10 mouse cellular contexts compared by ENCODE assay signal in genomic region chr4:97635296-97635755, GRCm38 (mm10).
A peak's percentile ranks its signal among the peaks of the same experiment; 100 is the strongest.
DNase-seq lines count a peak whose midpoint lies in the region; ATAC-seq lines count a peak whose summit lies in the region.
"Had no signal": no experiment of that assay in that cellular context is flagged by ENCODE, and none has a peak within 500 bp of the region (broad histone marks: within the 10 kb centered on the region; RNA-seq: fewer than 3 reads in every experiment).

No protein-coding gene starts in this region.

- WGBS in kidney, embryonic 15.5 days, result 37% methylated on average over 6 of the region's 6 CpGs
- WGBS in embryonic facial prominence, embryonic 13.5 days, result 12% methylated on average over 6 of the region's 6 CpGs
- 14% methylated on average over 6 of the region's 6 CpGs for WGBS in hindbrain, embryonic 12.5 days
- WGBS in midbrain, embryonic 14.5 days, result 27% methylated on average over 6 of the region's 6 CpGs
- WGBS in liver, embryonic 12.5 days (ENCODE audit: insufficient replicate concordance), result 59% methylated on average over 6 of the region's 6 CpGs

- peaks cover 7% of the 10 kb centered on the region; the same call in 1 of the 2 replicates for H3K4me1 ChIP-seq in kidney, embryonic 15.5 days
- H3K4me1 ChIP-seq in embryonic facial prominence, embryonic 13.5 days, result peaks cover 29% of the 10 kb centered on the region
- peaks cover 19% of the 10 kb centered on the region for H3K4me1 ChIP-seq in hindbrain, embryonic 12.5 days
- peaks cover 11% of the 10 kb centered on the region; the same call in 1 of the 2 replicates for H3K4me1 ChIP-seq in midbrain, embryonic 14.5 days (ENCODE audit: control insufficient read depth, insufficient read depth, low read length)
- peaks cover 3% of the 10 kb centered on the region; the same call in 1 of the 2 replicates for H3K4me1 ChIP-seq in liver, embryonic 12.5 days

- H3K36me3 ChIP-seq in kidney, embryonic 15.5 days, result no peaks in the 10 kb centered on the region
- H3K36me3 ChIP-seq in embryonic facial prominence, embryonic 13.5 days, result no peaks in the 10 kb centered on the region
- H3K36me3 ChIP-seq in hindbrain, embryonic 12.5 days, result no peaks in the 10 kb centered on the region
- H3K36me3 ChIP-seq in midbrain, embryonic 14.5 days (ENCODE audit: control insufficient read depth, insufficient read depth, low read length), result no peaks in the 10 kb centered on the region
- H3K36me3 ChIP-seq in liver, embryonic 12.5 days, result no peaks in the 10 kb centered on the region

- H3K27me3 ChIP-seq in kidney, embryonic 15.5 days, result no peaks in the 10 kb centered on the region
- H3K27me3 ChIP-seq in embryonic facial prominence, embryonic 13.5 days, result no peaks in the 10 kb centered on the region
- H3K27me3 ChIP-seq in hindbrain, embryonic 12.5 days, result no peaks in the 10 kb centered on the region
- H3K27me3 ChIP-seq in midbrain, embryonic 14.5 days (ENCODE audit: control insufficient read depth, insufficient read depth, low read length), result no peaks in the 10 kb centered on the region
- 0 out of 2 replicates have a peak, but pooled peaks cover 5% of the 10 kb centered on the region for H3K27me3 ChIP-seq in liver, embryonic 12.5 days (replicated peaks)
- H3K27me3 ChIP-seq: Patski had no signal

- ATAC-seq in kidney, embryonic 15.5 days (replicated peaks; ENCODE audit: low FRiP score), result 0 out of 2 replicates have a peak, but pooled peaks have one; percentile 29
- ATAC-seq in embryonic facial prominence, embryonic 13.5 days (ENCODE audit: insufficient number of reproducible peaks, insufficient read depth, low FRiP score, low TSS enrichment, low read depth), result 0 out of 2 replicates have a peak, but pooled peaks have one; percentile 15
- ATAC-seq in hindbrain, embryonic 12.5 days (ENCODE audit: low FRiP score), result peak; percentile 74
- ATAC-seq in midbrain, embryonic 14.5 days (ENCODE audit: low FRiP score, low TSS enrichment), result 0 out of 2 replicates have a peak, but pooled peaks have one; percentile 34
- ATAC-seq in liver, embryonic 12.5 days, result no peak
- ATAC-seq: inflammation-experienced regulatory T-cells, adult 6 months; Patski had no signal

- no peak overlapping the region for H3K4me2 ChIP-seq in kidney, embryonic 15.5 days
- H3K4me2 ChIP-seq in embryonic facial prominence, embryonic 13.5 days, result no peak overlapping the region
- no peak overlapping the region for H3K4me2 ChIP-seq in hindbrain, embryonic 12.5 days (replicated peaks)
- H3K4me2 ChIP-seq in midbrain, embryonic 14.5 days (ENCODE audit: low read length), result no peak overlapping the region
- no peak overlapping the region for H3K4me2 ChIP-seq in liver, embryonic 12.5 days

- no peak overlapping the region for H3K9ac ChIP-seq in kidney, embryonic 15.5 days
- H3K9ac ChIP-seq in embryonic facial prominence, embryonic 13.5 days, result no peak overlapping the region
- no peak overlapping the region for H3K9ac ChIP-seq in hindbrain, embryonic 12.5 days
- no peak overlapping the region for H3K9ac ChIP-seq in midbrain, embryonic 14.5 days (replicated peaks; ENCODE audit: low read length)
- no peak overlapping the region for H3K9ac ChIP-seq in liver, embryonic 12.5 days

- no peak overlapping the region for H3K4me3 ChIP-seq in kidney, embryonic 15.5 days (replicated peaks)
- no peak overlapping the region for H3K4me3 ChIP-seq in embryonic facial prominence, embryonic 13.5 days
- H3K4me3 ChIP-seq in hindbrain, embryonic 12.5 days, result no peak overlapping the region
- H3K4me3 ChIP-seq in midbrain, embryonic 14.5 days (replicated peaks; ENCODE audit: low read depth, low read length), result no peak overlapping the region
- no peak overlapping the region for H3K4me3 ChIP-seq in liver, embryonic 12.5 days

- H3K27ac ChIP-seq in kidney, embryonic 15.5 days, result 0 out of 2 replicates have a peak overlapping the region, but pooled peaks have one; percentile 13
- H3K27ac ChIP-seq in embryonic facial prominence, embryonic 13.5 days, result peak overlapping the region; percentile 48
- H3K27ac ChIP-seq in hindbrain, embryonic 12.5 days, result peak overlapping the region; percentile 64
- H3K27ac ChIP-seq in midbrain, embryonic 14.5 days (replicated peaks; ENCODE audit: low read depth, low read length), result no peak overlapping the region; the same call in 1 of the 2 replicates
- no peak overlapping the region for H3K27ac ChIP-seq in liver, embryonic 12.5 days

- DNase-seq in kidney, postnatal 10 days, result no peak
- peak; percentile 56 for DNase-seq in midbrain, embryonic 14.5 days
- no peak for DNase-seq in lung, postnatal 25 days (ENCODE audit: low spot score)
- no peak for DNase-seq in cerebellum, postnatal 4 days (ENCODE audit: low spot score in 2 of 2)

- no peaks in the 10 kb centered on the region for H3K9me3 ChIP-seq in kidney, embryonic 15.5 days (replicated peaks)
- no peaks in the 10 kb centered on the region for H3K9me3 ChIP-seq in embryonic facial prominence, embryonic 13.5 days
- H3K9me3 ChIP-seq in hindbrain, embryonic 12.5 days (replicated peaks), result no peaks in the 10 kb centered on the region
- no peaks in the 10 kb centered on the region for H3K9me3 ChIP-seq in midbrain, embryonic 14.5 days (ENCODE audit: control insufficient read depth, low read length)
- H3K9me3 ChIP-seq in liver, embryonic 12.5 days (replicated peaks), result no peaks in the 10 kb centered on the region

Comparison
In these comparisons a context has a peak if more than half of its experiments do, and no peak if none do; other contexts are left out.
1. H3K27ac ChIP-seq: peak in kidney, embryonic 15.5 days (single experiment), embryonic facial prominence, embryonic 13.5 days (single experiment) and hindbrain, embryonic 12.5 days (single experiment); none in midbrain, embryonic 14.5 days (single experiment) and liver, embryonic 12.5 days (single experiment).